Mouse (Mus musculus): ENCODE data around the gene Slc7a14.

- TF ChIP-seq TAL1 (IDR thresholded peaks at IDR 0.05; ENCODE audit: low read length) (no peak), GATA1 (IDR thresholded peaks at IDR 0.05; ENCODE audit: low read length) (no peak)
Observed at GRCm38 (mm10) chr3:31274875-31275274, 35.3 kb downstream of the Slc7a14 start.

Data from erythroblast, embryonic 14.5 days (primary cell).